In genomic region chr17:69266936-69267335, GRCm38 (mm10) we compare ENCODE assay signal across 21 mouse cellular contexts.
DNase-seq lines count a peak whose midpoint lies in the region; ATAC-seq and TF ChIP-seq lines count a peak whose summit lies in the region.
"Had no signal": no experiment of that assay in that cellular context is flagged by ENCODE, and none has a peak within 500 bp of the region (broad histone marks: within the 10 kb centered on the region; RNA-seq: fewer than 3 reads in every experiment).

No protein-coding gene starts in this region.

- no peak for TF ChIP-seq EP300 in heart, adult 2 months (IDR thresholded peaks at IDR 0.05; ENCODE audit: insufficient read depth, low read depth, low read length)

- TF ChIP-seq POLR2A in cerebellum, adult 2 months (IDR thresholded peaks at IDR 0.05; ENCODE audit: borderline replicate concordance, insufficient read depth, low read length) = no peak
- no peak for TF ChIP-seq POLR2A in heart, adult 2 months (IDR thresholded peaks at IDR 0.05; ENCODE audit: insufficient read depth, low read depth, low read length)
- TF ChIP-seq POLR2A in olfactory bulb, adult 2 months (IDR thresholded peaks at IDR 0.05; ENCODE audit: insufficient read depth, low read depth, low read length) = no peak

- H3K9ac ChIP-seq in heart, adult 2 months (ENCODE audit: low read depth, low read length) = no peak overlapping the region
- no peak overlapping the region for H3K9ac ChIP-seq in hindbrain, embryonic 14.5 days
- no peak overlapping the region for H3K9ac ChIP-seq in hindbrain, embryonic 11.5 days (ENCODE audit: low read depth, low read length)
- H3K9ac ChIP-seq: embryonic facial prominence, embryonic 15.5 days; forebrain, embryonic 15.5 days; hindbrain, embryonic 13.5 days had no signal

- no peak overlapping the region for H3K4me3 ChIP-seq in cerebellum, adult 2 months (replicated peaks; ENCODE audit: insufficient read depth, low read depth, low read length)
- no peak overlapping the region for H3K4me3 ChIP-seq in heart, adult 2 months
- H3K4me3 ChIP-seq in hindbrain, embryonic 14.5 days (replicated peaks; ENCODE audit: low read length) = no peak overlapping the region
- no peak overlapping the region for H3K4me3 ChIP-seq in hindbrain, embryonic 11.5 days (ENCODE audit: low read depth, low read length)
- no peak overlapping the region for H3K4me3 ChIP-seq in olfactory bulb, adult 2 months (ENCODE audit: insufficient read depth, low read depth, low read length)
- H3K4me3 ChIP-seq: embryonic facial prominence, embryonic 15.5 days; erythroblast, embryonic 14.5 days; forebrain, embryonic 10.5 days; forebrain, embryonic 15.5 days; hindbrain, embryonic 13.5 days had no signal

- no peaks in the 10 kb centered on the region for H3K9me3 ChIP-seq in hindbrain, embryonic 14.5 days (ENCODE audit: control insufficient read depth, low read length)
- no peaks in the 10 kb centered on the region for H3K9me3 ChIP-seq in hindbrain, embryonic 11.5 days (ENCODE audit: control insufficient read depth, low read length)
- H3K9me3 ChIP-seq: embryonic facial prominence, embryonic 15.5 days; forebrain, embryonic 10.5 days; forebrain, embryonic 15.5 days; hindbrain, embryonic 13.5 days had no signal

- no peaks in the 10 kb centered on the region for H3K36me3 ChIP-seq in heart, adult 2 months (ENCODE audit: control insufficient read depth, insufficient read depth, low read length)
- peaks cover 8% of the 10 kb centered on the region; the same call in 1 of the 2 replicates for H3K36me3 ChIP-seq in hindbrain, embryonic 14.5 days (replicated peaks; ENCODE audit: control insufficient read depth, insufficient read depth)
- no peaks in the 10 kb centered on the region for H3K36me3 ChIP-seq in hindbrain, embryonic 11.5 days (ENCODE audit: control insufficient read depth, insufficient read depth, low read length)
- H3K36me3 ChIP-seq: forebrain, embryonic 15.5 days; G1E; hindbrain, embryonic 13.5 days had no signal

- no peak for ATAC-seq in hindbrain, embryonic 14.5 days (ENCODE audit: low FRiP score)
- no peak for ATAC-seq in hindbrain, embryonic 11.5 days (ENCODE audit: low FRiP score)
- ATAC-seq: CD4-positive, CD25-positive, alpha-beta regulatory T cell, adult 4 months; forebrain, embryonic 15.5 days; intestine, embryonic 16.5 days had no signal

- H3K4me2 ChIP-seq in hindbrain, embryonic 14.5 days (replicated peaks) = no peak overlapping the region
- no peak overlapping the region for H3K4me2 ChIP-seq in hindbrain, embryonic 11.5 days (replicated peaks; ENCODE audit: low read depth, low read length)
- H3K4me2 ChIP-seq: embryonic facial prominence, embryonic 15.5 days; forebrain, embryonic 15.5 days; hindbrain, embryonic 13.5 days had no signal

- H3K79me2 ChIP-seq in heart, adult 2 months (replicated peaks; ENCODE audit: control insufficient read depth, insufficient read depth, low read length) = no peaks in the 10 kb centered on the region

- peak overlapping the region; percentile 59 for H3K27ac ChIP-seq in cerebellum, adult 2 months (ENCODE audit: insufficient read depth, low read length)
- H3K27ac ChIP-seq in heart, adult 2 months = peak overlapping the region; percentile 38
- H3K27ac ChIP-seq in hindbrain, embryonic 14.5 days = 0 out of 2 replicates have a peak overlapping the region, but pooled peaks have one; percentile 5
- no peak overlapping the region for H3K27ac ChIP-seq in hindbrain, embryonic 11.5 days (ENCODE audit: low read depth, low read length)
- H3K27ac ChIP-seq in olfactory bulb, adult 2 months (ENCODE audit: insufficient read depth, low read depth, low read length) = peak overlapping the region; percentile 23; the same call in 1 of the 2 replicates
- H3K27ac ChIP-seq: embryonic facial prominence, embryonic 15.5 days; forebrain, embryonic 15.5 days had no signal

- 38% methylated on average over 5 of the region's 5 CpGs for WGBS in cerebellum, adult 2 months
- 66% methylated on average over 5 of the region's 5 CpGs for WGBS in heart, adult 2 months
- WGBS in hindbrain, embryonic 14.5 days = 69% methylated on average over 5 of the region's 5 CpGs
- 77% methylated on average over 5 of the region's 5 CpGs for WGBS in hindbrain, embryonic 11.5 days
- WGBS in olfactory bulb, adult 2 months = 35% methylated on average over 5 of the region's 5 CpGs

- intact Hi-C loops in heart, adult 2 months (cut with DNase I) = no loop called here
- intact Hi-C loops in heart, postnatal 14 days (cut with DNase I) = loop anchor here (10.0 kb wide), 1 partner anchor 112 kb away; no protein-coding TSS in a partner anchor

- H3K4me1 ChIP-seq in cerebellum, adult 2 months (ENCODE audit: control insufficient read depth, insufficient read depth, low read length) = peaks cover 23% of the 10 kb centered on the region
- H3K4me1 ChIP-seq in heart, adult 2 months (ENCODE audit: control insufficient read depth, insufficient read depth, low read length) = peaks cover 2% of the 10 kb centered on the region; the same call in 1 of the 2 replicates
- H3K4me1 ChIP-seq in hindbrain, embryonic 14.5 days (replicated peaks; ENCODE audit: control insufficient read depth, insufficient read depth, low read length) = peaks cover 13% of the 10 kb centered on the region; the same call in 1 of the 2 replicates
- H3K4me1 ChIP-seq in hindbrain, embryonic 11.5 days (replicated peaks; ENCODE audit: control insufficient read depth, insufficient read depth, low read length) = peaks cover 2% of the 10 kb centered on the region; the same call in 1 of the 2 replicates
- peaks cover 25% of the 10 kb centered on the region for H3K4me1 ChIP-seq in olfactory bulb, adult 2 months (ENCODE audit: control insufficient read depth, insufficient read depth, low read length)

- peak; percentile 28 to 32 for DNase-seq in cerebellum, adult 2 months
- no peak for DNase-seq in cerebellum, adult 8-10 months
- DNase-seq in heart, adult 2 months = no peak
- DNase-seq in heart, postnatal 14 days = no peak
- DNase-seq in hindbrain, embryonic 14.5 days (ENCODE audit: low spot score) = no peak
- DNase-seq in hindbrain, embryonic 11.5 days (ENCODE audit: low spot score) = no peak
- no peak for DNase-seq in layer of hippocampus, postnatal 14 days (ENCODE audit: low spot score in 2 of 2)
- DNase-seq: adrenal gland, postnatal 10 days; B cell, adult 2 months; embryo, embryonic 11 days; gastrocnemius, postnatal 36 days; kidney, adult 8-10 months had no signal

- no peak for TF ChIP-seq CTCF in cerebellum, adult 2 months (IDR thresholded peaks at IDR 0.05; ENCODE audit: borderline replicate concordance, insufficient read depth, low read depth, low read length)
- no peak for TF ChIP-seq CTCF in heart, adult 2 months (IDR thresholded peaks at IDR 0.05)
- no peak for TF ChIP-seq CTCF in olfactory bulb, adult 2 months (IDR thresholded peaks at IDR 0.05; ENCODE audit: insufficient read depth, low read depth, low read length)

- H3K27me3 ChIP-seq in cerebellum, adult 2 months (ENCODE audit: control insufficient read depth, insufficient read depth, low read length) = no peaks in the 10 kb centered on the region
- H3K27me3 ChIP-seq in heart, adult 2 months (ENCODE audit: control insufficient read depth, insufficient read depth, low read length) = no peaks in the 10 kb centered on the region
- no peaks in the 10 kb centered on the region for H3K27me3 ChIP-seq in hindbrain, embryonic 14.5 days (ENCODE audit: control insufficient read depth, insufficient read depth, low read length)
- no peaks in the 10 kb centered on the region for H3K27me3 ChIP-seq in hindbrain, embryonic 11.5 days (ENCODE audit: control insufficient read depth, insufficient read depth, low read length)
- H3K27me3 ChIP-seq: embryonic facial prominence, embryonic 15.5 days; forebrain, embryonic 15.5 days; hindbrain, embryonic 13.5 days had no signal

Comparison
In these comparisons a context has a peak if more than half of its experiments do, and no peak if none do; other contexts are left out.
1. DNase-seq: peak in cerebellum, adult 2 months (2 of 2); none in cerebellum, adult 8-10 months (single experiment), heart, adult 2 months (0 of 2), heart, postnatal 14 days (0 of 2), hindbrain, embryonic 14.5 days (single experiment), hindbrain, embryonic 11.5 days (single experiment) and layer of hippocampus, postnatal 14 days (0 of 2).